Mouse (Mus musculus): Measurements from ENCODE around the gene H2-DMb1. TPM values are rescaled to one million over a fixed set of nuclear protein-coding genes. Genes with fewer than 3 reads are reported as not detected.

The H2-DMb1 gene
- polyA plus RNA-seq, 2 experiments: 0.79 to 1.2 TPM

- DNase-seq (ENCODE audit: low read depth in 3 of 3, low spot score in 3 of 3) (peak in 2 of 3 experiments; percentile 34 to 61), ATAC-seq (ENCODE audit: insufficient read depth) (no peak)
- TF ChIP-seq EP300 (IDR thresholded peaks at IDR 0.05; ENCODE audit: low read depth) (no peak), CTCF (IDR thresholded peaks at IDR 0.05; ENCODE audit: low read depth) (no peak)
- Histone ChIP-seq H3K27me3 (ENCODE audit: control insufficient read depth, insufficient read depth, low read length) (no peaks in the 10 kb centered on the region), H3K9ac (replicated peaks) (peak overlapping the region; percentile 92), H3K4me3 (ENCODE audit: insufficient read depth in 1 of 2, low read depth in 2 of 2, low read length in 2 of 2) (peak overlapping the region; percentile 88 to 97), H3K27ac (peak overlapping the region; percentile 52), H3K4me2 (ENCODE audit: low read depth) (peak overlapping the region; percentile 97), H3K4me1 (replicated peaks; ENCODE audit: control insufficient read depth in 2 of 2, insufficient read depth in 2 of 2, low read length in 1 of 2) (peaks cover 9 to 14% of the 10 kb centered on the region in 2 experiments), H3K36me3 (replicated peaks; ENCODE audit: control insufficient read depth, insufficient read depth, low read depth) (peaks cover 62% of the 10 kb centered on the region), H3K9me3 (ENCODE audit: control insufficient read depth, low read length) (no peaks in the 10 kb centered on the region)
- WGBS (ENCODE audit: insufficient replicate concordance): 2% methylated on average over 5 of the region's 5 CpGs
Measured at GRCm38 (mm10) chr17:34117421-34118112, 35.3 kb upstream of the H2-DMb1 start.

GRCm38 (mm10) chr17:34118113-34118872 lies 34.6 kb upstream of the H2-DMb1 start:
- Histone ChIP-seq H3K4me2 (ENCODE audit: low read depth) (peak overlapping the region; percentile 97), H3K27ac (peak overlapping the region; percentile 55), H3K36me3 (replicated peaks; ENCODE audit: control insufficient read depth, insufficient read depth, low read depth) (peaks cover 55% of the 10 kb centered on the region), H3K9me3 (ENCODE audit: control insufficient read depth, low read length) (no peaks in the 10 kb centered on the region), H3K4me3 (ENCODE audit: insufficient read depth in 1 of 2, low read depth in 2 of 2, low read length in 2 of 2) (peak overlapping the region; percentile 88 to 97), H3K4me1 (replicated peaks; ENCODE audit: control insufficient read depth in 2 of 2, insufficient read depth in 2 of 2, low read length in 1 of 2) (peaks cover 9 to 16% of the 10 kb centered on the region in 2 experiments), H3K9ac (replicated peaks) (peak overlapping the region; percentile 92), H3K27me3 (ENCODE audit: control insufficient read depth, insufficient read depth, low read length) (no peaks in the 10 kb centered on the region)
- TF ChIP-seq CTCF (IDR thresholded peaks at IDR 0.05; ENCODE audit: low read depth): no peak
- no peak for TF ChIP-seq EP300 (IDR thresholded peaks at IDR 0.05; ENCODE audit: low read depth)
- ATAC-seq (ENCODE audit: insufficient read depth): no peak
- under 1% methylated on average over 65 of the region's 67 CpGs for WGBS (ENCODE audit: insufficient replicate concordance)
- no peak for DNase-seq (ENCODE audit: low read depth in 3 of 3, low spot score in 3 of 3)

- no peaks in the 10 kb centered on the region for H3K9me3 ChIP-seq (ENCODE audit: control insufficient read depth, low read length)
- ATAC-seq (ENCODE audit: insufficient read depth): peak; percentile 36
- DNase-seq (ENCODE audit: low read depth in 3 of 3, low spot score in 3 of 3): no peak
- H3K4me3 ChIP-seq (ENCODE audit: insufficient read depth in 1 of 2, low read depth in 2 of 2, low read length in 2 of 2): peak overlapping the region; percentile 88 to 97
- peak overlapping the region; percentile 55 for H3K27ac ChIP-seq
- TF ChIP-seq EP300 (IDR thresholded peaks at IDR 0.05; ENCODE audit: low read depth): no peak
- 0 out of 2 replicates have a peak, but pooled peaks have one; percentile 2 for TF ChIP-seq CTCF (IDR thresholded peaks at IDR 0.05; ENCODE audit: low read depth)
- peak overlapping the region; percentile 92 for H3K9ac ChIP-seq (replicated peaks)
- under 1% methylated on average over 38 of the region's 38 CpGs for WGBS (ENCODE audit: insufficient replicate concordance)
- H3K27me3 ChIP-seq (ENCODE audit: control insufficient read depth, insufficient read depth, low read length): no peaks in the 10 kb centered on the region
- peak overlapping the region; percentile 97 for H3K4me2 ChIP-seq (ENCODE audit: low read depth)
- H3K36me3 ChIP-seq (replicated peaks; ENCODE audit: control insufficient read depth, insufficient read depth, low read depth): peaks cover 49% of the 10 kb centered on the region
- H3K4me1 ChIP-seq (replicated peaks; ENCODE audit: control insufficient read depth in 2 of 2, insufficient read depth in 2 of 2, low read length in 1 of 2): peaks cover 14 to 20% of the 10 kb centered on the region in 2 experiments
Measured at GRCm38 (mm10) chr17:34118873-34119248, 34.0 kb upstream of the H2-DMb1 start.

- H3K4me2 ChIP-seq (ENCODE audit: low read depth): peak within 1 kb of the TSS; percentile 100
- under 1% methylated on average over 96 of the region's 96 CpGs for WGBS (ENCODE audit: insufficient replicate concordance)
- ATAC-seq (ENCODE audit: insufficient read depth): peak; percentile 77
- H3K4me3 ChIP-seq (ENCODE audit: insufficient read depth in 1 of 2, low read depth in 2 of 2, low read length in 2 of 2): peak within 1 kb of the TSS; percentile 88 to 97
- H3K27me3 ChIP-seq (ENCODE audit: control insufficient read depth, insufficient read depth, low read length): no peaks in the 10 kb centered on the region
- H3K36me3 ChIP-seq (replicated peaks; ENCODE audit: control insufficient read depth, insufficient read depth, low read depth): peaks cover 43% of the 10 kb centered on the region
- peaks cover 16 to 20% of the 10 kb centered on the region in 2 experiments for H3K4me1 ChIP-seq (replicated peaks; ENCODE audit: control insufficient read depth in 2 of 2, insufficient read depth in 2 of 2, low read length in 1 of 2)
- no peak for TF ChIP-seq CTCF (IDR thresholded peaks at IDR 0.05; ENCODE audit: low read depth)
- peak; percentile 43; the same call in 1 of the 2 replicates for TF ChIP-seq EP300 (IDR thresholded peaks at IDR 0.05; ENCODE audit: low read depth)
- H3K9ac ChIP-seq (replicated peaks): peak within 1 kb of the TSS; percentile 99
- H3K27ac ChIP-seq: peak within 1 kb of the TSS; percentile 99
- peak; percentile 98 to 99 (median 98) for DNase-seq (ENCODE audit: low read depth in 3 of 3, low spot score in 3 of 3)
- no peaks in the 10 kb centered on the region for H3K9me3 ChIP-seq (ENCODE audit: control insufficient read depth, low read length)
Measured at GRCm38 (mm10) chr17:34119249-34120179, 33.4 kb upstream of the H2-DMb1 start, which contains the start of gene H2-DMa. Gene H2-DMa, plus strand, starts transcription at chr17:34119541.

Measured in liver, embryonic 14.5 days (tissue).